Mouse (Mus musculus) MEL (cell line): Measurements from ENCODE around the gene Xpot.

ENCODE experiments used
- CHD2 ChIP-seq: IDR thresholded peaks from 2 replicates; pipeline ENCODE4 v1.6.1; 2011; ENCODE audit warnings: low read length, improper control_type of control experiment
- CTCF ChIP-seq, 3 experiments: IDR thresholded peaks in 2 of 3; conservative IDR thresholded peaks in 1 of 3; 2 replicates each; pipeline ENCODE4 v1.5.1; 2011 to 2012; ENCODE audit warnings: low read length in 3 of 3, low read depth in 2 of 3, mild to moderate bottlenecking in 2 of 3, improper control_type of control experiment in 1 of 3, inconsistent platforms in 1 of 3, mixed read lengths in 1 of 3, moderate library complexity in 1 of 3; ENCODE audit not compliant: control insufficient read depth in 1 of 3, insufficient read depth in 1 of 3, poor library complexity in 1 of 3, severe bottlenecking in 1 of 3
- ELF1 ChIP-seq: IDR thresholded peaks from 2 replicates; pipeline ENCODE4 v1.6.1; 2014; ENCODE audit warnings: low read depth, mild to moderate bottlenecking, inconsistent platforms, low read length, improper control_type of control experiment, moderate library complexity
- GATA1 ChIP-seq: IDR thresholded peaks from 2 replicates; pipeline ENCODE4 v1.6.1; 2011; ENCODE audit warnings: low read depth, low read length, improper control_type of control experiment
- MAX ChIP-seq: IDR thresholded peaks from 2 replicates; pipeline ENCODE4 v1.6.1; 2011; ENCODE audit warnings: low read length, improper control_type of control experiment
- POLR2A ChIP-seq, 2 experiments: IDR thresholded peaks; 2 replicates each; pipeline ENCODE4 v1.6.1; 2011 to 2012; ENCODE audit warnings: low read length in 2 of 2, mild to moderate bottlenecking in 2 of 2, control low read depth in 1 of 2, improper control_type of control experiment in 1 of 2, low read depth in 1 of 2, moderate library complexity in 1 of 2; ENCODE audit not compliant: control insufficient read depth in 1 of 2, insufficient read depth in 1 of 2, poor library complexity in 1 of 2
- POLR2AphosphoS2 ChIP-seq: IDR thresholded peaks from 2 replicates; pipeline ENCODE4 v1.6.1; 2011; ENCODE audit warnings: low read length, improper control_type of control experiment
- POLR2AphosphoS5 ChIP-seq: IDR thresholded peaks from 2 replicates; pipeline ENCODE4 v1.6.1; 2012; ENCODE audit warnings: low read depth, borderline replicate concordance, mild to moderate bottlenecking, inconsistent platforms, low read length, moderate library complexity, mixed read lengths
- RAD21 ChIP-seq: IDR thresholded peaks from 2 replicates; pipeline ENCODE4 v1.6.1; 2011; ENCODE audit warnings: mild to moderate bottlenecking, low read depth, low read length, improper control_type of control experiment
- TCF12 ChIP-seq: IDR thresholded peaks from 2 replicates; pipeline ENCODE4 v1.6.1; 2014; ENCODE audit warnings: low read depth, mild to moderate bottlenecking, inconsistent platforms, low read length, improper control_type of control experiment, moderate library complexity
- UBTF ChIP-seq: IDR thresholded peaks from 2 replicates; pipeline ENCODE4 v1.6.1; 2012; ENCODE audit warnings: low read depth, mild to moderate bottlenecking, inconsistent platforms, low read length, improper control_type of control experiment, moderate library complexity, borderline replicate concordance; ENCODE audit not compliant: insufficient read depth
- ZKSCAN1 ChIP-seq: IDR thresholded peaks from 2 replicates; pipeline ENCODE4 v1.6.1; 2012; ENCODE audit warnings: low read depth, mild to moderate bottlenecking, inconsistent platforms, low read length, improper control_type of control experiment, moderate library complexity
- ZMIZ1 ChIP-seq: IDR thresholded peaks from 2 replicates; pipeline ENCODE4 v1.6.1; 2012; ENCODE audit warnings: low read depth, mild to moderate bottlenecking, inconsistent platforms, low read length, improper control_type of control experiment, moderate library complexity

DNA sequence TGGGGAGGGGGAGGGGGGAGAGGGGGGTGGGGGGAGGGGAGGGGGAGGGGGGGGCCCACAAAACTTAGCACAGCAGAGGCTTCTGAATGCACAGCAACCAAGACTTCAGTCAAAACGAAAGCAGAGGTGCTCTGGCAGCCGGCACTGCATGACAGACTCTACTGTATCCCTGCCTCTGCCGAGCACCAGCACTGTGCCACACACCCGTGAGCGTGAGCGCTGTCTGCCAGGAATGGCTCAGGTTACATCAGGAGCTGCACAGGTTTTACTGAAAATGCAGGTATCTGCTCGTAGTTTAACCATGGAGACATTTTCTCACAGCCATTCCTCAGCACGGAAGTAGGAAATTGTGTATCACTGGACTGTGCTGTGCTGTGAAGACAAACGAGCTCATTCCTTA lies 75.8 kb downstream of the Xpot start:
- TF ChIP-seq CTCF (IDR thresholded peaks at IDR 0.05 in 2 of 3, conservative IDR thresholded peaks at IDR 0.05 in 1 of 3; ENCODE audit: control insufficient read depth in 1 of 3, insufficient read depth in 1 of 3, low read depth in 2 of 3, low read length in 3 of 3, poor library complexity in 1 of 3, severe bottlenecking in 1 of 3): no peak
- no peak for TF ChIP-seq UBTF
- TF ChIP-seq RAD21: no peak
- TF ChIP-seq POLR2A (IDR thresholded peaks at IDR 0.05; ENCODE audit: control insufficient read depth in 1 of 2, insufficient read depth in 1 of 2, low read depth in 1 of 2, low read length in 2 of 2, poor library complexity in 1 of 2): no peak
- TF ChIP-seq CHD2: no peak
- no peak for TF ChIP-seq MAX
- no peak for TF ChIP-seq ZMIZ1
- TF ChIP-seq ELF1: no peak
- no peak for TF ChIP-seq TCF12
- TF ChIP-seq POLR2AphosphoS5: no peak
- TF ChIP-seq GATA1: no peak
- TF ChIP-seq ZKSCAN1: no peak
- no peak for TF ChIP-seq POLR2AphosphoS2
